Mouse (Mus musculus) midbrain, postnatal 0 days (tissue): ENCODE data around the gene Amer2. TPM values are rescaled to one million over a fixed set of nuclear protein-coding genes. Genes with fewer than 3 reads are reported as not detected.
A peak's percentile ranks its signal among the peaks of the same experiment; 100 is the strongest.

Experiments used
- ATAC-seq: fragments of 200-750 bp; cut with Nextera tagmentation; 2 replicates; pipeline ENCODE4 v1.8.0; 2017; ENCODE audit warnings: moderate number of reproducible peaks, mild to moderate bottlenecking, moderate TSS enrichment, moderate library complexity; ENCODE audit not compliant: low FRiP score
- DNase-seq: peaks from one replicate; pipeline ENCODE4 v3.0.0-alpha.2; 2015; ENCODE audit warnings: low spot score
- H3K27ac ChIP-seq: fragments of 300-500 bp; sonication (generic); 2 replicates; pipeline ENCODE4 v1.5.1; 2014; ENCODE audit warnings: low read depth, mild to moderate bottlenecking, low read length, mixed read lengths
- H3K27me3 ChIP-seq: fragments of 300-500 bp; sonication (generic); 2 replicates; pipeline ENCODE4 v1.6.1; 2014; ENCODE audit warnings: low read length, control low read depth, mixed read lengths; ENCODE audit not compliant: insufficient read depth
- H3K36me3 ChIP-seq: fragments of 300-500 bp; sonication (generic); 2 replicates; pipeline ENCODE4 v1.6.1; 2014; ENCODE audit warnings: low read length, control low read depth, mixed read lengths; ENCODE audit not compliant: insufficient read depth
- H3K4me1 ChIP-seq: fragments of 300-500 bp; sonication (generic); 2 replicates; pipeline ENCODE4 v1.6.1; 2014; ENCODE audit warnings: mild to moderate bottlenecking, control low read depth, antibody characterized with exemption, low read length, mixed read lengths; ENCODE audit not compliant: insufficient read depth
- H3K4me2 ChIP-seq: fragments of 300-500 bp; sonication (generic); 2 replicates; pipeline ENCODE4 v1.6.1; 2014; ENCODE audit warnings: low read depth, mild to moderate bottlenecking, low read length, mixed read lengths; ENCODE audit not compliant: poor library complexity, severe bottlenecking
- H3K4me3 ChIP-seq: fragments of 300-500 bp; sonication (generic); 2 replicates; pipeline ENCODE4 v1.5.1; 2014; ENCODE audit warnings: low read depth, mild to moderate bottlenecking, low read length, moderate library complexity
- H3K9ac ChIP-seq: fragments of 300-500 bp; sonication (generic); replicated peaks from 2 replicates; pipeline ENCODE4 v1.6.1; 2014; ENCODE audit warnings: mild to moderate bottlenecking, low read length, moderate library complexity, mixed read lengths; ENCODE audit not compliant: poor library complexity, severe bottlenecking
- H3K9me3 ChIP-seq: fragments of 300-500 bp; sonication (generic); 2 replicates; pipeline ENCODE4 v1.6.1; 2016; ENCODE audit warnings: low read length, control low read depth
- CTCF ChIP-seq: IDR thresholded peaks from 2 replicates; pipeline ENCODE4 v1.5.1; 2016; ENCODE audit warnings: antibody characterized with exemption, mild to moderate bottlenecking
- WGBS: fragments of 180-500 bp; shearing (Covaris S2); extraction: QIAGEN DNeasy Blood & Tissue Kit; methylation state at CpG from one replicate; pipeline ENCODE4 v1.1.7; 2014; 5-methylcytosine and 5-hydroxymethylcytosine counted together
- polyA plus RNA-seq: library from polyadenylated mRNA; unstranded; fragments of >200 nt; fragmentation: Nextera tagmentation; extraction: Ambion mirVana; gene quantifications from 2 replicates; pipeline ENCODE4 v1.2.1, GENCODE M21; 2015
- total RNA-seq: library from RNA; depleted of rRNA; stranded (reverse); fragments of >200 nt; gene quantifications from 2 replicates; pipeline ENCODE4 v1.2.3, GENCODE M21; 2014

Gene Amer2
- total and polyA plus RNA-seq, 2 experiments from 2014 or later, result 18.3 to 28.3 TPM

GRCm38 (mm10) chr14:60425553-60425952, 52.5 kb downstream of the Amer2 start:
- ATAC-seq, result no peak
- Histone ChIP-seq H3K4me1 (no peaks in the 10 kb centered on the region), H3K27ac (no peak overlapping the region), H3K9me3 (no peaks in the 10 kb centered on the region), H3K4me3 (no peak overlapping the region), H3K9ac (no peak overlapping the region), H3K4me2 (no peak overlapping the region), H3K36me3 (no peaks in the 10 kb centered on the region), H3K27me3 (no peaks in the 10 kb centered on the region)
- TF ChIP-seq CTCF, result no peak
- 94% methylated on average over 7 of the region's 7 CpGs for WGBS
- DNase-seq, result no peak

- Histone ChIP-seq H3K9me3 (no peaks in the 10 kb centered on the region), H3K4me2 (no peak overlapping the region), H3K36me3 (no peaks in the 10 kb centered on the region), H3K9ac (no peak overlapping the region), H3K4me1 (no peaks in the 10 kb centered on the region), H3K4me3 (no peak overlapping the region), H3K27me3 (no peaks in the 10 kb centered on the region), H3K27ac (no peak overlapping the region)
- ATAC-seq (no peak), DNase-seq (no peak)
- WGBS, result 34% methylated on average over 3 of the region's 3 CpGs
- no peak for TF ChIP-seq CTCF
Measured at GRCm38 (mm10) chr14:60427896-60428295, 54.8 kb downstream of the Amer2 start.

GRCm38 (mm10) chr14:60429513-60429912, 56.5 kb downstream of the Amer2 start:
- Histone ChIP-seq H3K27ac (no peak overlapping the region), H3K4me3 (no peak overlapping the region), H3K4me2 (no peak overlapping the region), H3K4me1 (no peaks in the 10 kb centered on the region), H3K27me3 (no peaks in the 10 kb centered on the region), H3K9me3 (no peaks in the 10 kb centered on the region), H3K36me3 (no peaks in the 10 kb centered on the region), H3K9ac (no peak overlapping the region)
- ATAC-seq (no peak), DNase-seq (peak; percentile 77)
- no peak for TF ChIP-seq CTCF
- WGBS, result 17% methylated on average over 6 of the region's 6 CpGs

- DNase-seq, result no peak
- H3K9ac ChIP-seq, result no peak overlapping the region
- WGBS, result 17% methylated on average over 5 of the region's 5 CpGs
- H3K4me1 ChIP-seq, result no peaks in the 10 kb centered on the region
- no peak overlapping the region for H3K4me3 ChIP-seq
- H3K9me3 ChIP-seq, result no peaks in the 10 kb centered on the region
- H3K4me2 ChIP-seq, result no peak overlapping the region
- H3K27me3 ChIP-seq, result no peaks in the 10 kb centered on the region
- no peaks in the 10 kb centered on the region for H3K36me3 ChIP-seq
- no peak overlapping the region for H3K27ac ChIP-seq
- no peak for ATAC-seq
- no peak for TF ChIP-seq CTCF
Measured at GRCm38 (mm10) chr14:60431515-60431914, 58.5 kb downstream of the Amer2 start.

DNA sequence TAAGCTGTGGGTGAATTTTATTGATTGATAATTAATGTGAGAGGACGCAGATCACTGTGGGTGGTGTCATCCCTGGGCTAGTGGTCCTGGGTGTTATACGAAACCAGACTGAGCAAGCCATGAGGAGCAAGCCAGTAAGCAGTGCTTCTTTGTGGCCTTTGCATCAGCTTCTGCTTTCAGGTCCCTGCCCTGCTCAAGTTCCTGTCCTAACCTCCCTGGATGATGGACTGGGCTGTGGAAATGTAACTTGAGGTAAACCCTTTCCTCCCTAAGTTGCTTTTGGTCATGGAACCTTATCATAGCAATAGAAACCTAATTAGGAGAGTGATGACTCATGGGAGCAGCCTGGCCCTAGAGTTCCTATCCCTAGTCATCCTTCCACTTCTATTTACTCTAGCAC, 59.1 kb downstream of the Amer2 start:
- Histone ChIP-seq H3K9ac (no peak overlapping the region), H3K4me3 (no peak overlapping the region), H3K27ac (no peak overlapping the region), H3K36me3 (no peaks in the 10 kb centered on the region), H3K9me3 (no peaks in the 10 kb centered on the region), H3K27me3 (no peaks in the 10 kb centered on the region), H3K4me1 (no peaks in the 10 kb centered on the region), H3K4me2 (no peak overlapping the region)
- WGBS, result 60% methylated on average over 2 of the region's 2 CpGs
- ATAC-seq (no peak), DNase-seq (no peak)
- no peak for TF ChIP-seq CTCF

GRCm38 (mm10) chr14:60435515-60435914, 62.5 kb downstream of the Amer2 start:
- Histone ChIP-seq H3K27ac (no peak overlapping the region), H3K4me3 (no peak overlapping the region), H3K4me2 (no peak overlapping the region), H3K36me3 (no peaks in the 10 kb centered on the region), H3K9ac (no peak overlapping the region), H3K4me1 (no peaks in the 10 kb centered on the region), H3K9me3 (no peaks in the 10 kb centered on the region), H3K27me3 (no peaks in the 10 kb centered on the region)
- DNase-seq, result no peak
- peak; percentile 59 for TF ChIP-seq CTCF
- ATAC-seq, result no peak
- WGBS, result 72% methylated on average over 4 of the region's 4 CpGs
